Mouse (Mus musculus): ENCODE results near the gene Srrd. TPM values are rescaled to one million over a fixed set of nuclear protein-coding genes. Genes with fewer than 3 reads are reported as not detected.

Srrd gene
- polyA plus RNA-seq, 1 experiment = not detected

GRCm38 (mm10) chr5:112317328-112317727 lies 25.5 kb downstream of the Srrd start:
- Histone ChIP-seq H3K4me3 (ENCODE audit: insufficient read depth, low read depth, low read length) (no peak overlapping the region), H3K4me1 (ENCODE audit: control insufficient read depth, insufficient read depth, low read length) (peaks cover 24% of the 10 kb centered on the region), H3K27ac (ENCODE audit: insufficient read depth, low read depth, low read length) (no peak overlapping the region)
- TF ChIP-seq CTCF (IDR thresholded peaks at IDR 0.05; ENCODE audit: insufficient read depth, low read depth, low read length) = no peak
- TF ChIP-seq POLR2A (IDR thresholded peaks at IDR 0.05; ENCODE audit: insufficient read depth, low read depth, low read length) = no peak
- 53% methylated on average over 5 of the region's 5 CpGs for WGBS

- H3K4me3 ChIP-seq (ENCODE audit: insufficient read depth, low read depth, low read length) = no peak overlapping the region
- TF ChIP-seq CTCF (IDR thresholded peaks at IDR 0.05; ENCODE audit: insufficient read depth, low read depth, low read length) = no peak
- TF ChIP-seq POLR2A (IDR thresholded peaks at IDR 0.05; ENCODE audit: insufficient read depth, low read depth, low read length) = no peak
- H3K27ac ChIP-seq (ENCODE audit: insufficient read depth, low read depth, low read length) = no peak overlapping the region
- peaks cover 21% of the 10 kb centered on the region for H3K4me1 ChIP-seq (ENCODE audit: control insufficient read depth, insufficient read depth, low read length)
- WGBS = 76% methylated on average over 5 of the region's 5 CpGs
Measured at GRCm38 (mm10) chr5:112316468-112316867, 26.4 kb downstream of the Srrd start.

GRCm38 (mm10) chr5:112313222-112313885 lies 29.5 kb downstream of the Srrd start:
- Histone ChIP-seq H3K4me1 (ENCODE audit: control insufficient read depth, insufficient read depth, low read length) (0 out of 2 replicates have a peak, but pooled peaks cover 4% of the 10 kb centered on the region), H3K4me3 (ENCODE audit: insufficient read depth, low read depth, low read length) (no peak overlapping the region), H3K27ac (ENCODE audit: insufficient read depth, low read depth, low read length) (no peak overlapping the region)
- WGBS = 64% methylated on average over 11 of the region's 11 CpGs
- TF ChIP-seq CTCF (IDR thresholded peaks at IDR 0.05; ENCODE audit: insufficient read depth, low read depth, low read length) = no peak
- no peak for TF ChIP-seq POLR2A (IDR thresholded peaks at IDR 0.05; ENCODE audit: insufficient read depth, low read depth, low read length)

- 59% methylated on average over 5 of the region's 5 CpGs for WGBS
- Histone ChIP-seq H3K4me3 (ENCODE audit: insufficient read depth, low read depth, low read length) (no peak overlapping the region), H3K4me1 (ENCODE audit: control insufficient read depth, insufficient read depth, low read length) (peaks cover 6% of the 10 kb centered on the region; the same call in 1 of the 2 replicates), H3K27ac (ENCODE audit: insufficient read depth, low read depth, low read length) (no peak overlapping the region)
- TF ChIP-seq POLR2A (IDR thresholded peaks at IDR 0.05; ENCODE audit: insufficient read depth, low read depth, low read length) = no peak
- no peak for TF ChIP-seq CTCF (IDR thresholded peaks at IDR 0.05; ENCODE audit: insufficient read depth, low read depth, low read length)
Measured at GRCm38 (mm10) chr5:112305842-112306241, 37.0 kb downstream of the Srrd start.

GRCm38 (mm10) chr5:112302310-112302709 lies 40.5 kb downstream of the Srrd start:
- H3K4me1 ChIP-seq (ENCODE audit: control insufficient read depth, insufficient read depth, low read length) = peaks cover 28% of the 10 kb centered on the region
- H3K27ac ChIP-seq (ENCODE audit: insufficient read depth, low read depth, low read length) = no peak overlapping the region
- 91% methylated on average over 5 of the region's 5 CpGs for WGBS
- H3K4me3 ChIP-seq (ENCODE audit: insufficient read depth, low read depth, low read length) = no peak overlapping the region
- TF ChIP-seq POLR2A (IDR thresholded peaks at IDR 0.05; ENCODE audit: insufficient read depth, low read depth, low read length) = no peak
- no peak for TF ChIP-seq CTCF (IDR thresholded peaks at IDR 0.05; ENCODE audit: insufficient read depth, low read depth, low read length)

- TF ChIP-seq CTCF (IDR thresholded peaks at IDR 0.05; ENCODE audit: insufficient read depth, low read depth, low read length) (no peak), POLR2A (IDR thresholded peaks at IDR 0.05; ENCODE audit: insufficient read depth, low read depth, low read length) (no peak)
- peaks cover 34% of the 10 kb centered on the region for H3K4me1 ChIP-seq (ENCODE audit: control insufficient read depth, insufficient read depth, low read length)
- H3K4me3 ChIP-seq (ENCODE audit: insufficient read depth, low read depth, low read length) = no peak overlapping the region
- H3K27ac ChIP-seq (ENCODE audit: insufficient read depth, low read depth, low read length) = no peak overlapping the region
- WGBS = 84% methylated on average over 4 of the region's 4 CpGs
Measured at GRCm38 (mm10) chr5:112301694-112302093, 41.1 kb downstream of the Srrd start.

- TF ChIP-seq CTCF (IDR thresholded peaks at IDR 0.05; ENCODE audit: insufficient read depth, low read depth, low read length) (no peak), POLR2A (IDR thresholded peaks at IDR 0.05; ENCODE audit: insufficient read depth, low read depth, low read length) (no peak)
- WGBS = 89% methylated on average over 6 of the region's 6 CpGs
- no peak overlapping the region for H3K27ac ChIP-seq (ENCODE audit: insufficient read depth, low read depth, low read length)
- H3K4me1 ChIP-seq (ENCODE audit: control insufficient read depth, insufficient read depth, low read length) = peaks cover 35% of the 10 kb centered on the region
- H3K4me3 ChIP-seq (ENCODE audit: insufficient read depth, low read depth, low read length) = no peak overlapping the region
Measured at GRCm38 (mm10) chr5:112300721-112301308, 42.0 kb downstream of the Srrd start.

GRCm38 (mm10) chr5:112300112-112300511 lies 42.7 kb downstream of the Srrd start:
- H3K4me1 ChIP-seq (ENCODE audit: control insufficient read depth, insufficient read depth, low read length) = peaks cover 42% of the 10 kb centered on the region
- no peak overlapping the region for H3K4me3 ChIP-seq (ENCODE audit: insufficient read depth, low read depth, low read length)
- H3K27ac ChIP-seq (ENCODE audit: insufficient read depth, low read depth, low read length) = no peak overlapping the region
- no peak for TF ChIP-seq POLR2A (IDR thresholded peaks at IDR 0.05; ENCODE audit: insufficient read depth, low read depth, low read length)
- TF ChIP-seq CTCF (IDR thresholded peaks at IDR 0.05; ENCODE audit: insufficient read depth, low read depth, low read length) = no peak
- 89% methylated on average over 2 of the region's 2 CpGs for WGBS

- TF ChIP-seq POLR2A (IDR thresholded peaks at IDR 0.05; ENCODE audit: insufficient read depth, low read depth, low read length) (no peak), CTCF (IDR thresholded peaks at IDR 0.05; ENCODE audit: insufficient read depth, low read depth, low read length) (no peak)
- 87% methylated on average over 4 of the region's 4 CpGs for WGBS
- Histone ChIP-seq H3K4me3 (ENCODE audit: insufficient read depth, low read depth, low read length) (no peak overlapping the region), H3K4me1 (ENCODE audit: control insufficient read depth, insufficient read depth, low read length) (peaks cover 49% of the 10 kb centered on the region), H3K27ac (ENCODE audit: insufficient read depth, low read depth, low read length) (no peak overlapping the region)
Measured at GRCm38 (mm10) chr5:112299399-112299798, 43.4 kb downstream of the Srrd start.

Measured in olfactory bulb, adult 2 months (tissue).